Mouse (Mus musculus): ENCODE data around the gene Kif26a. TPM values are rescaled to one million over a fixed set of nuclear protein-coding genes. Genes with fewer than 3 reads are reported as not detected.

The Kif26a gene
- total and polyA plus RNA-seq, 2 experiments from 2014 or later = 2.8 to 26.0 TPM

DNA sequence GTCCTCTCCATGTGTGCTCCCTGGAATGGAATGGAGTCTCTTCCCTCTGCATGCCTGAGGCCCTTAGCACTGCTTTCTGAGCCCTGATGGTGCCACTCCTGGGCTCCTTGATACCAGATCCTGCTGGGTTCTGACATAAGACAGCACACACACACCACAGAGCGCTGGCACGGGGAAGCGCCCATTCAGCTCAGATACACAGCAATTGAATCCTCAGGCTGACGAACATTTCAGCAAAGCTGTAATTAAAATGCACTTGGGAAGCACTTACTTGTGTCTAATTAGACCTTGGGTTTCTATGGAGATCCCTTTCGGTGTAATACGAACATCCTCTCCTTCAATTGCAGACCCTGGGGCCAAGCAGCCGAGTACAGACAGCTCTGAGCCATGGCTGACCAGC is 71.0 kb downstream of the Kif26a start:
- TF ChIP-seq EP300 (IDR thresholded peaks at IDR 0.05; ENCODE audit: low read depth) = no peak
- TF ChIP-seq CTCF (IDR thresholded peaks at IDR 0.05; ENCODE audit: low read depth) = no peak
- no peaks in the 10 kb centered on the region for H3K4me1 ChIP-seq (ENCODE audit: control insufficient read depth, insufficient read depth)
- H3K4me3 ChIP-seq (ENCODE audit: low read depth, low read length) = no peak overlapping the region
- WGBS = 80% methylated on average over 7 of the region's 7 CpGs
- H3K9ac ChIP-seq (replicated peaks; ENCODE audit: low read depth, low read length) = no peak overlapping the region
- no peaks in the 10 kb centered on the region for H3K27me3 ChIP-seq (ENCODE audit: control insufficient read depth, insufficient read depth, low read length)
- H3K27ac ChIP-seq (ENCODE audit: low read depth) = no peak overlapping the region
- H3K9me3 ChIP-seq (replicated peaks; ENCODE audit: control insufficient read depth, low read length) = no peaks in the 10 kb centered on the region
- no peak for DNase-seq (ENCODE audit: low spot score)
- no peaks in the 10 kb centered on the region for H3K36me3 ChIP-seq (replicated peaks; ENCODE audit: control insufficient read depth, insufficient read depth, low read length)
- no peak overlapping the region for H3K4me2 ChIP-seq (ENCODE audit: low read depth, low read length)
- ATAC-seq (ENCODE audit: insufficient read depth, low read depth) = no peak

- Histone ChIP-seq H3K4me2 (ENCODE audit: low read depth, low read length) (no peak overlapping the region), H3K27me3 (ENCODE audit: control insufficient read depth, insufficient read depth, low read length) (0 out of 2 replicates have a peak, but pooled peaks cover 2% of the 10 kb centered on the region), H3K9ac (replicated peaks; ENCODE audit: low read depth, low read length) (no peak overlapping the region), H3K4me1 (ENCODE audit: control insufficient read depth, insufficient read depth) (no peaks in the 10 kb centered on the region), H3K4me3 (ENCODE audit: low read depth, low read length) (no peak overlapping the region), H3K9me3 (replicated peaks; ENCODE audit: control insufficient read depth, low read length) (no peaks in the 10 kb centered on the region), H3K36me3 (replicated peaks; ENCODE audit: control insufficient read depth, insufficient read depth, low read length) (no peaks in the 10 kb centered on the region), H3K27ac (ENCODE audit: low read depth) (no peak overlapping the region)
- TF ChIP-seq EP300 (IDR thresholded peaks at IDR 0.05; ENCODE audit: low read depth) (no peak), CTCF (IDR thresholded peaks at IDR 0.05; ENCODE audit: low read depth) (no peak)
- ATAC-seq (ENCODE audit: insufficient read depth, low read depth) (no peak), DNase-seq (ENCODE audit: low spot score) (no peak)
- 48% methylated on average over 3 of the region's 3 CpGs for WGBS
These were observed 71.7 kb downstream of the Kif26a start for GRCm38 (mm10) chr12:112217681-112218080.

- H3K27ac ChIP-seq (ENCODE audit: low read depth) = no peak overlapping the region
- H3K4me1 ChIP-seq (ENCODE audit: control insufficient read depth, insufficient read depth) = no peaks in the 10 kb centered on the region
- DNase-seq (ENCODE audit: low spot score) = no peak
- no peak for TF ChIP-seq CTCF (IDR thresholded peaks at IDR 0.05; ENCODE audit: low read depth)
- no peak for TF ChIP-seq EP300 (IDR thresholded peaks at IDR 0.05; ENCODE audit: low read depth)
- no peak overlapping the region for H3K4me3 ChIP-seq (ENCODE audit: low read depth, low read length)
- H3K9ac ChIP-seq (replicated peaks; ENCODE audit: low read depth, low read length) = no peak overlapping the region
- no peaks in the 10 kb centered on the region for H3K9me3 ChIP-seq (replicated peaks; ENCODE audit: control insufficient read depth, low read length)
- no peaks in the 10 kb centered on the region for H3K36me3 ChIP-seq (replicated peaks; ENCODE audit: control insufficient read depth, insufficient read depth, low read length)
- 0 out of 2 replicates have a peak, but pooled peaks cover 4% of the 10 kb centered on the region for H3K27me3 ChIP-seq (ENCODE audit: control insufficient read depth, insufficient read depth, low read length)
- 55% methylated on average over 6 of the region's 6 CpGs for WGBS
- ATAC-seq (ENCODE audit: insufficient read depth, low read depth) = no peak
- H3K4me2 ChIP-seq (ENCODE audit: low read depth, low read length) = no peak overlapping the region
These were observed 75.3 kb downstream of the Kif26a start for GRCm38 (mm10) chr12:112221290-112221689.

- Histone ChIP-seq H3K9ac (replicated peaks; ENCODE audit: low read depth, low read length) (no peak overlapping the region), H3K4me1 (ENCODE audit: control insufficient read depth, insufficient read depth) (no peaks in the 10 kb centered on the region), H3K9me3 (replicated peaks; ENCODE audit: control insufficient read depth, low read length) (no peaks in the 10 kb centered on the region), H3K27ac (ENCODE audit: low read depth) (no peak overlapping the region), H3K36me3 (replicated peaks; ENCODE audit: control insufficient read depth, insufficient read depth, low read length) (no peaks in the 10 kb centered on the region), H3K4me3 (ENCODE audit: low read depth, low read length) (no peak overlapping the region), H3K4me2 (ENCODE audit: low read depth, low read length) (no peak overlapping the region), H3K27me3 (ENCODE audit: control insufficient read depth, insufficient read depth, low read length) (0 out of 2 replicates have a peak, but pooled peaks cover 4% of the 10 kb centered on the region)
- TF ChIP-seq EP300 (IDR thresholded peaks at IDR 0.05; ENCODE audit: low read depth) (no peak), CTCF (IDR thresholded peaks at IDR 0.05; ENCODE audit: low read depth) (no peak)
- WGBS = 37% methylated on average over 19 of the region's 19 CpGs
- DNase-seq (ENCODE audit: low spot score) = no peak
- no peak for ATAC-seq (ENCODE audit: insufficient read depth, low read depth)
These were observed 75.9 kb downstream of the Kif26a start for GRCm38 (mm10) chr12:112221754-112222439.

- WGBS = 70% methylated on average over 13 of the region's 13 CpGs
- ATAC-seq (ENCODE audit: insufficient read depth, low read depth) = no peak
- no peak for DNase-seq (ENCODE audit: low spot score)
These were observed 77.8 kb downstream of the Kif26a start for GRCm38 (mm10) chr12:112223721-112224337.

More at GRCm38 (mm10) chr12:112223721-112224337, 77.8 kb downstream of the Kif26a start:
- H3K27me3 ChIP-seq (ENCODE audit: control insufficient read depth, insufficient read depth, low read length) = 0 out of 2 replicates have a peak, but pooled peaks cover 4% of the 10 kb centered on the region
- no peak overlapping the region for H3K4me3 ChIP-seq (ENCODE audit: low read depth, low read length)
- no peak overlapping the region for H3K9ac ChIP-seq (replicated peaks; ENCODE audit: low read depth, low read length)
- H3K36me3 ChIP-seq (replicated peaks; ENCODE audit: control insufficient read depth, insufficient read depth, low read length) = no peaks in the 10 kb centered on the region
- H3K4me1 ChIP-seq (ENCODE audit: control insufficient read depth, insufficient read depth) = no peaks in the 10 kb centered on the region
- TF ChIP-seq CTCF (IDR thresholded peaks at IDR 0.05; ENCODE audit: low read depth) (no peak), EP300 (IDR thresholded peaks at IDR 0.05; ENCODE audit: low read depth) (no peak)
- no peaks in the 10 kb centered on the region for H3K9me3 ChIP-seq (replicated peaks; ENCODE audit: control insufficient read depth, low read length)
- no peak overlapping the region for H3K4me2 ChIP-seq (ENCODE audit: low read depth, low read length)
- H3K27ac ChIP-seq (ENCODE audit: low read depth) = no peak overlapping the region
